Mouse (Mus musculus) kidney, embryonic 16.5 days (tissue): ENCODE measurements around the gene Sox4. TPM values are rescaled to one million over a fixed set of nuclear protein-coding genes. Genes with fewer than 3 reads are reported as not detected.

ENCODE experiments used
- ATAC-seq: fragments of 200-750 bp; cut with Nextera tagmentation; 2 replicates; pipeline ENCODE4 v1.8.0; 2017; ENCODE audit warnings: moderate TSS enrichment; ENCODE audit not compliant: low FRiP score, low TSS enrichment
- H3K27ac ChIP-seq: fragments of 300-500 bp; sonication (generic); 2 replicates; pipeline ENCODE4 v1.5.1; 2014; ENCODE audit warnings: low read length
- H3K27me3 ChIP-seq: fragments of 300-500 bp; sonication (generic); 2 replicates; pipeline ENCODE4 v1.6.1; 2014; ENCODE audit warnings: low read length, control low read depth, mixed read lengths; ENCODE audit not compliant: insufficient read depth
- H3K36me3 ChIP-seq: fragments of 300-500 bp; sonication (generic); 2 replicates; pipeline ENCODE4 v1.6.1; 2014; ENCODE audit warnings: low read length, control low read depth, mixed read lengths; ENCODE audit not compliant: insufficient read depth
- H3K4me1 ChIP-seq: fragments of 300-500 bp; sonication (generic); 2 replicates; pipeline ENCODE4 v1.6.1; 2014; ENCODE audit warnings: low read length, control low read depth, mixed read lengths; ENCODE audit not compliant: insufficient read depth
- H3K4me2 ChIP-seq: fragments of 300-500 bp; sonication (generic); replicated peaks from 2 replicates; pipeline ENCODE4 v1.6.1; 2014; ENCODE audit warnings: low read depth, low read length
- H3K4me3 ChIP-seq: fragments of 300-500 bp; sonication (generic); 2 replicates; pipeline ENCODE4 v1.5.1; 2014; ENCODE audit warnings: mild to moderate bottlenecking, low read length
- H3K9ac ChIP-seq: fragments of 300-500 bp; sonication (generic); replicated peaks from 2 replicates; pipeline ENCODE4 v1.6.1; 2014; ENCODE audit warnings: low read length
- H3K9me3 ChIP-seq: fragments of 300-500 bp; sonication (generic); 2 replicates; pipeline ENCODE4 v1.6.1; 2016; ENCODE audit warnings: low read length, control low read depth
- WGBS: fragments of 180-500 bp; shearing (Covaris S2); extraction: QIAGEN DNeasy Blood & Tissue Kit; methylation state at CpG from one replicate; pipeline ENCODE4 v1.1.7; 2014; 5-methylcytosine and 5-hydroxymethylcytosine counted together
- polyA plus RNA-seq: library from polyadenylated mRNA; unstranded; fragments of >200 nt; fragmentation: Nextera tagmentation; extraction: Ambion mirVana; gene quantifications from 2 replicates; pipeline ENCODE4 v1.2.1, GENCODE M21; 2015

The Sox4 gene
- polyA plus RNA-seq, 1 experiment from 2014 or later: 33.4 TPM

GRCm38 (mm10) chr13:28947740-28948441, 5.6 kb downstream of the Sox4 start:
- peak overlapping the region; percentile 73 for H3K27ac ChIP-seq
- H3K27me3 ChIP-seq: no peaks in the 10 kb centered on the region
- ATAC-seq: no peak
- peak overlapping the region; percentile 39 for H3K4me3 ChIP-seq
- peak overlapping the region; percentile 66 for H3K4me2 ChIP-seq
- H3K9me3 ChIP-seq: no peaks in the 10 kb centered on the region
- 0 out of 2 replicates have a peak, but pooled peaks cover 3% of the 10 kb centered on the region for H3K36me3 ChIP-seq
- H3K9ac ChIP-seq: peak overlapping the region; percentile 59; the same call in 1 of the 2 replicates
- WGBS: 22% methylated on average over 7 of the region's 7 CpGs
- H3K4me1 ChIP-seq: peaks cover 21% of the 10 kb centered on the region

DNA sequence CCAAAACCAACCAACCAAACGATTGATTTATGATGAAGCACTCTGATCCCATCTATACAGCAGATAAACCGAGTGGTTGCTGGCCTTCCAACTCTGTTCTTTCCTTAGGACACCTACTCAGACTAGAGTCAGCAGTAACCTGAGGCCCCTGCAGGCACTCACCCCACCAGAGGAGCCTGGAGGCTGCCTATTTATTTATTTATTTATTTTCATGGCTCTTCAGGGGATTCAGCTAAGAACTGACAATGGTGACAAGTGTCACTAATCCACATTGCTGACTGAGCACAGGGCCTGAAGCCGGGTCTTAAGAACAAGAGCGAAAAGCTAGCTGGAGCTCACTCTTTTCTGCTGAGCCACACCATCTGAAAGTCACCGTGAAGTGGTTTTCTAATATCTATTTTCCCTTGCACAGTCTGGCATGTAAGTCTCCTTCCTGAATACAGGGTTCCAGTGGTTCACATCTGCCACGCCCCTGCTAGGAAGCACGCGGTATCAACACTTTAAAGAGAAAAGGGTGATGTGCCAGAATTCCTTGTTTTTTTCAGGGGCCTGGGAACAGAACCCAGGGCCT, 6.9 kb downstream of the Sox4 start:
- H3K27ac ChIP-seq: peak overlapping the region; percentile 20; the same call in 1 of the 2 replicates
- peaks cover 28% of the 10 kb centered on the region for H3K4me1 ChIP-seq
- no peak overlapping the region for H3K4me2 ChIP-seq
- H3K4me3 ChIP-seq: no peak overlapping the region
- WGBS: 45% methylated on average over 8 of the region's 8 CpGs
- no peaks in the 10 kb centered on the region for H3K9me3 ChIP-seq
- ATAC-seq: no peak
- 0 out of 2 replicates have a peak, but pooled peaks cover 3% of the 10 kb centered on the region for H3K36me3 ChIP-seq
- H3K27me3 ChIP-seq: no peaks in the 10 kb centered on the region
- no peak overlapping the region for H3K9ac ChIP-seq

GRCm38 (mm10) chr13:28945681-28946080, 7.8 kb downstream of the Sox4 start:
- H3K36me3 ChIP-seq: 0 out of 2 replicates have a peak, but pooled peaks cover 3% of the 10 kb centered on the region
- peaks cover 28% of the 10 kb centered on the region for H3K4me1 ChIP-seq
- H3K27me3 ChIP-seq: no peaks in the 10 kb centered on the region
- no peak for ATAC-seq
- no peak overlapping the region for H3K9ac ChIP-seq
- H3K4me3 ChIP-seq: no peak overlapping the region
- H3K9me3 ChIP-seq: no peaks in the 10 kb centered on the region
- H3K27ac ChIP-seq: no peak overlapping the region
- WGBS: 82% methylated on average over 5 of the region's 5 CpGs
- H3K4me2 ChIP-seq: no peak overlapping the region

DNA sequence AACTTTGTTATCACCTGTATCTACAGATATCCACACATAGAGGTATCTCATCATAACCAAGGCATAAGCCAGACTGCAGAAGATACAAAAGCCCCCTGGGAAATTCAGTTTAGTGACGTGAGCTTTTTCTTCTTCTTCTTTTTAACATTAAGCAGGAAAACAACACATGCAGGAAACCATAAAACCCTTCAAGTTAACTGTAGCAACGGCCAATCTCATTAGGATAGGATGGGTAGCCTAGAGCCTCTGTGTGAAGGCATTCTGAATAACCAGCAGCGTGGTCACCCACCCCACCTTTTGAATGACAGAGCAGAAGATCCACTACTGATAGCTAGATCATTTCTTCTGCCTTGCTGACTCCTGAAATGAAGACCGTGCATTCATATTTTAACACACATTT, 10.6 kb downstream of the Sox4 start:
- peaks cover 19% of the 10 kb centered on the region for H3K4me1 ChIP-seq
- H3K9me3 ChIP-seq: no peaks in the 10 kb centered on the region
- H3K4me2 ChIP-seq: no peak overlapping the region
- no peak overlapping the region for H3K27ac ChIP-seq
- WGBS: 60% methylated on average over 4 of the region's 4 CpGs
- no peak overlapping the region for H3K4me3 ChIP-seq
- 0 out of 2 replicates have a peak, but pooled peaks cover 3% of the 10 kb centered on the region for H3K36me3 ChIP-seq
- H3K9ac ChIP-seq: no peak overlapping the region
- no peaks in the 10 kb centered on the region for H3K27me3 ChIP-seq
- ATAC-seq: no peak

DNA sequence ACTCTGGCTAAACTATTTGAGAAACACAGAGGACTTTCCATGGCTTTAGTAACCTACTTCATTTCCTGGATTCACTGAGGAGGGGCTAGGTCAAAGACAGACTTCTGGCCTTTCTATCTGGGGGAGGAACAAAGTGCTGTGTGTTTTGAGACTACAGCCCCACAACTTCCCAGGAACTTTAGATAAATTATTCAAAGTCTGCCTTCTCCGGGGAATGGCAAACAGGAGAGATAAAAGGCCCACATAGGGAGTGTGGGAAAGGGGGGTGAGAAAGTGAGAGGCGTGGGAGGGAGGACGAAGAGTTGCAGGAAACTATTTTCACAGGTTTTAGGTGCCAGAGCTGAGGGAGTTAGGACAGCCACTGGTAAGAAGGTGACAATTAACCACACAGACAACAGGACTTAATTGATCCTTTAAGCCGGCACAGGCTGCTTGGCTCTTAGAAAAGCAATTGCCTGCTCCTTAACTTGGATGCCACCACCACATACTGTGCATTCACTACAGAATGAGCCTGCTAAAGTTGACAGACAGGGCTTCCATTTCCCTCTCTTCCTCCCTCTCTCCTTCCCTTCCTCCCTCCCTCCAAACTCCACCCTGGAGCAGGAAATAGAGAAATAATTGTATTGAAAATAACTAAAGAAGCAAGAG, 11.4 kb downstream of the Sox4 start:
- peak; percentile 59; the same call in 1 of the 2 replicates for ATAC-seq
- no peak overlapping the region for H3K4me2 ChIP-seq
- no peak overlapping the region for H3K9ac ChIP-seq
- 19% methylated on average over 4 of the region's 4 CpGs for WGBS
- no peaks in the 10 kb centered on the region for H3K27me3 ChIP-seq
- no peaks in the 10 kb centered on the region for H3K9me3 ChIP-seq
- 0 out of 2 replicates have a peak, but pooled peaks cover 3% of the 10 kb centered on the region for H3K36me3 ChIP-seq
- H3K4me3 ChIP-seq: no peak overlapping the region
- H3K4me1 ChIP-seq: peaks cover 12% of the 10 kb centered on the region
- H3K27ac ChIP-seq: no peak overlapping the region

GRCm38 (mm10) chr13:28933375-28933774, 20.1 kb downstream of the Sox4 start:
- no peak for ATAC-seq
- Histone ChIP-seq H3K9me3 (no peaks in the 10 kb centered on the region), H3K4me3 (no peak overlapping the region), H3K36me3 (no peaks in the 10 kb centered on the region), H3K27ac (no peak overlapping the region), H3K9ac (no peak overlapping the region), H3K4me2 (no peak overlapping the region), H3K4me1 (no peaks in the 10 kb centered on the region), H3K27me3 (no peaks in the 10 kb centered on the region)
- 92% methylated on average over 8 of the region's 8 CpGs for WGBS

GRCm38 (mm10) chr13:28931776-28932175, 21.7 kb downstream of the Sox4 start:
- WGBS: 35% methylated on average over 3 of the region's 3 CpGs
- no peak overlapping the region for H3K4me3 ChIP-seq
- no peaks in the 10 kb centered on the region for H3K4me1 ChIP-seq
- no peaks in the 10 kb centered on the region for H3K27me3 ChIP-seq
- H3K4me2 ChIP-seq: no peak overlapping the region
- H3K27ac ChIP-seq: no peak overlapping the region
- ATAC-seq: no peak
- H3K36me3 ChIP-seq: no peaks in the 10 kb centered on the region
- no peak overlapping the region for H3K9ac ChIP-seq
- H3K9me3 ChIP-seq: no peaks in the 10 kb centered on the region

DNA sequence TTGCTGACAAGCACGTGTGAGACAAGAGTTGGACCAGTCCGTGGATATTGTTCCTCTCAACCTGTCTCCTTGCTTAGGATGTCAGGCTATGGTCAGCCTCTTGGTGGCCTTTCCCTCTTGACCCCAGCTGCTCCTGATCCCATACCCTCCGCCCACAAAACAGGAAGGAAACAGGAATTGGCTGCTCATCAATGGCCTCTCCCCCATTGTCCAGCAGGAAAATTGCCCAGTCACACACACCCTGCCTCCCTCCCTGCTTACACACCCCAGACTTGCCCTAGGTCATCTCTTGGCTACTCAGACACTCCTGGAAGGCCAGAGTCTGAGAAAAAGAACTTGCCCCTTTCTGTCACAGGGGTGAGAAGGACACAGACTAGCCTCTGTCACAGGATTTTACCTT, 22.2 kb downstream of the Sox4 start:
- no peak overlapping the region for H3K9ac ChIP-seq
- no peaks in the 10 kb centered on the region for H3K9me3 ChIP-seq
- H3K27ac ChIP-seq: no peak overlapping the region
- H3K4me1 ChIP-seq: no peaks in the 10 kb centered on the region
- 0 out of 2 replicates have a peak, but pooled peaks have one; percentile 39 for ATAC-seq
- H3K27me3 ChIP-seq: no peaks in the 10 kb centered on the region
- 79% methylated on average over 3 of the region's 3 CpGs for WGBS
- no peaks in the 10 kb centered on the region for H3K36me3 ChIP-seq
- H3K4me2 ChIP-seq: no peak overlapping the region
- no peak overlapping the region for H3K4me3 ChIP-seq

DNA sequence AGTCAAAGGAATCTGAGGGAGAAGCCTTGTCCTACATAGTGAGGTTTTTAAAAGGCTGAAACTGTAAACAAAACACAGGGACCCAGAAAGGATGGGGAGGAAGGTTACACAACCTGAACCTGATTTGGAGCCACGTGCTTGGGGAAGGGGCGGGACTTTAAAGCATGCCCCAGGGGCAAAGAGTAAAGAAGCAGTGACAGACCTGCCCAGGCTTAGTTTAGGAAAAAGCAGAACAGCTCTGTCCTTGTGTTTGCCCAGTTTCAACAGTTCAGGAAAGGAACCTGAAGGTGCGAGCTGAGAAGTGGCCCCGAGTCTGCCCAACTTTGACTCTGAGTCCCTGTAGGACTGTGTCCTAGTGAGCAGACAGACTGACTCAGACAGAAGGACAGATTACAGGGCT, 23.1 kb downstream of the Sox4 start:
- H3K4me2 ChIP-seq: no peak overlapping the region
- ATAC-seq: no peak
- WGBS: 65% methylated on average over 4 of the region's 4 CpGs
- no peak overlapping the region for H3K27ac ChIP-seq
- no peaks in the 10 kb centered on the region for H3K36me3 ChIP-seq
- H3K9ac ChIP-seq: no peak overlapping the region
- H3K27me3 ChIP-seq: no peaks in the 10 kb centered on the region
- no peak overlapping the region for H3K4me3 ChIP-seq
- no peaks in the 10 kb centered on the region for H3K4me1 ChIP-seq
- no peaks in the 10 kb centered on the region for H3K9me3 ChIP-seq

DNA sequence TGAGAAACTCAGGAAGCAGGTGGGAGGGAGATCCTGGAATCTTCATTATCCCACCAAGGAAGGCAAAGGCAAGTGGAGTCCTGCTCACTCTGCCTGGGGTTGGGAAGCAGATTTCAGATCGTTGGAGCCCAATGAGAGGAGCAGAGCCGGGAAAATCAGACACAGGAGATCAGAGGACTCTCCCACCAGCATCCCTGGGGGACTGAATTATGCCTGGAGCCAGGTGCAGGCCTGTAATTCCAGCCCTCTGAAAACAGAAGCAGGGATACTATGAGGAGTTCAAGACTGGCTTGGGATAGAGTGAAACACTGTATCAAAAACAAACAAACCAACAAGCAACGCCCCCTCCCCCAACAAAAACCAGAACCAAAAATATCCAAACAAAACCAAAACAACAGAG, 23.6 kb downstream of the Sox4 start:
- Histone ChIP-seq H3K9ac (no peak overlapping the region), H3K27ac (no peak overlapping the region), H3K4me1 (no peaks in the 10 kb centered on the region), H3K36me3 (no peaks in the 10 kb centered on the region), H3K9me3 (no peaks in the 10 kb centered on the region), H3K4me3 (no peak overlapping the region), H3K4me2 (no peak overlapping the region), H3K27me3 (no peaks in the 10 kb centered on the region)
- 27% methylated on average over 3 of the region's 3 CpGs for WGBS
- no peak for ATAC-seq
